Mouse (Mus musculus) midbrain, embryonic 10.5 days (tissue): ENCODE measurements at regions not wholly inside any gene's neighbourhood (a gene's known extent, or its start where the extent isn't known, plus 50 kb on each side); places are given as distances from the start of the nearest gene placed in this dataset.

Experiments used
- DNase-seq: peaks from one replicate; pipeline ENCODE4 v3.0.0-alpha.2; 2017; ENCODE audit warnings: low spot score
- H3K27ac ChIP-seq: fragments of 300-500 bp; sonication (generic); replicated peaks from 2 replicates; pipeline ENCODE4 v1.5.1; 2016; ENCODE audit warnings: mild to moderate bottlenecking
- H3K27me3 ChIP-seq: fragments of 300-500 bp; sonication (generic); 2 replicates; pipeline ENCODE4 v1.6.1; 2016; ENCODE audit warnings: low read depth, mild to moderate bottlenecking; ENCODE audit not compliant: poor library complexity, severe bottlenecking
- H3K36me3 ChIP-seq: fragments of 300-500 bp; sonication (generic); 2 replicates; pipeline ENCODE4 v1.6.1; 2016; ENCODE audit warnings: mild to moderate bottlenecking, moderate library complexity
- H3K4me1 ChIP-seq: fragments of 300-500 bp; sonication (generic); 2 replicates; pipeline ENCODE4 v1.6.1; 2016
- H3K4me3 ChIP-seq: fragments of 300-500 bp; sonication (generic); 2 replicates; pipeline ENCODE4 v1.5.1; 2016; ENCODE audit warnings: mild to moderate bottlenecking, moderate library complexity
- H3K9me3 ChIP-seq: fragments of 300-500 bp; sonication (generic); replicated peaks from 2 replicates; pipeline ENCODE4 v1.6.1; 2016; ENCODE audit warnings: mild to moderate bottlenecking
- WGBS: fragments of 180-500 bp; shearing (Covaris S2); methylation state at CpG from one replicate; pipeline ENCODE4 v1.1.7; 2016; 5-methylcytosine and 5-hydroxymethylcytosine counted together

GRCm38 (mm10) chr7:73307586-73308490 is 67.5 kb upstream of the Rgma start:
- 0 out of 2 replicates have a peak, but pooled peaks cover 4% of the 10 kb centered on the region for H3K27me3 ChIP-seq
- no peaks in the 10 kb centered on the region; the same call in 1 of the 2 replicates for H3K9me3 ChIP-seq
- WGBS, result 15% methylated on average over 13 of the region's 13 CpGs
- H3K4me3 ChIP-seq, result peak overlapping the region; percentile 5
- no peaks in the 10 kb centered on the region for H3K36me3 ChIP-seq
- DNase-seq, result peak; percentile 62
- H3K27ac ChIP-seq, result peak overlapping the region; percentile 84
- H3K4me1 ChIP-seq, result peaks cover 66% of the 10 kb centered on the region

- H3K27ac ChIP-seq, result peak overlapping the region; percentile 84
Measured at GRCm38 (mm10) chr7:73308981-73309380, 66.3 kb upstream of the Rgma start.

GRCm38 (mm10) chr7:73310056-73310455 is 65.3 kb upstream of the Rgma start:
- Histone ChIP-seq H3K4me3 (no peak overlapping the region), H3K27me3 (no peaks in the 10 kb centered on the region), H3K36me3 (no peaks in the 10 kb centered on the region), H3K27ac (peak overlapping the region; percentile 84; the same call in 1 of the 2 replicates), H3K9me3 (no peaks in the 10 kb centered on the region; the same call in 1 of the 2 replicates), H3K4me1 (peaks cover 50% of the 10 kb centered on the region)
- WGBS, result 99% methylated on average over 10 of the region's 10 CpGs
- no peak for DNase-seq

More at GRCm38 (mm10) chr7:73308981-73309380, 66.3 kb upstream of the Rgma start:
- H3K27me3 ChIP-seq, result no peaks in the 10 kb centered on the region
- 86% methylated on average over 7 of the region's 7 CpGs for WGBS
- no peak for DNase-seq
- peaks cover 58% of the 10 kb centered on the region for H3K4me1 ChIP-seq
- H3K9me3 ChIP-seq, result no peaks in the 10 kb centered on the region; the same call in 1 of the 2 replicates
- 0 out of 2 replicates have a peak overlapping the region, but pooled peaks have one; percentile 5 for H3K4me3 ChIP-seq
- no peaks in the 10 kb centered on the region for H3K36me3 ChIP-seq

- H3K4me3 ChIP-seq, result no peak overlapping the region
- no peaks in the 10 kb centered on the region for H3K36me3 ChIP-seq
- H3K27me3 ChIP-seq, result no peaks in the 10 kb centered on the region
- H3K9me3 ChIP-seq, result no peaks in the 10 kb centered on the region; the same call in 1 of the 2 replicates
- DNase-seq, result no peak
- peaks cover 50% of the 10 kb centered on the region for H3K4me1 ChIP-seq
- peak overlapping the region; percentile 84; the same call in 1 of the 2 replicates for H3K27ac ChIP-seq
- WGBS, result 96% methylated on average over 15 of the region's 15 CpGs
Measured at GRCm38 (mm10) chr7:73310581-73311136, 64.7 kb upstream of the Rgma start.

GRCm38 (mm10) chr7:73315555-73315954 is 59.8 kb upstream of the Rgma start:
- H3K4me1 ChIP-seq, result peaks cover 16% of the 10 kb centered on the region
- H3K4me3 ChIP-seq, result no peak overlapping the region
- 90% methylated on average over 3 of the region's 3 CpGs for WGBS
- H3K27me3 ChIP-seq, result no peaks in the 10 kb centered on the region
- no peaks in the 10 kb centered on the region for H3K36me3 ChIP-seq
- DNase-seq, result no peak
- 0 out of 2 replicates have a peak overlapping the region, but pooled peaks have one; percentile 14 for H3K27ac ChIP-seq
- no peaks in the 10 kb centered on the region; the same call in 1 of the 2 replicates for H3K9me3 ChIP-seq

GRCm38 (mm10) chr7:73317574-73317973 is 57.7 kb upstream of the Rgma start:
- WGBS, result 96% methylated on average over 4 of the region's 4 CpGs
- peaks cover 13% of the 10 kb centered on the region for H3K4me1 ChIP-seq
- DNase-seq, result no peak
- no peaks in the 10 kb centered on the region for H3K9me3 ChIP-seq
- H3K36me3 ChIP-seq, result no peaks in the 10 kb centered on the region
- H3K4me3 ChIP-seq, result no peak overlapping the region
- no peak overlapping the region for H3K27ac ChIP-seq
- H3K27me3 ChIP-seq, result no peaks in the 10 kb centered on the region

- peaks cover 13% of the 10 kb centered on the region for H3K4me1 ChIP-seq
- DNase-seq, result no peak
- H3K36me3 ChIP-seq, result no peaks in the 10 kb centered on the region
- no peak overlapping the region for H3K4me3 ChIP-seq
- H3K27me3 ChIP-seq, result no peaks in the 10 kb centered on the region
- 94% methylated on average over 6 of the region's 6 CpGs for WGBS
- H3K27ac ChIP-seq, result 0 out of 2 replicates have a peak overlapping the region, but pooled peaks have one; percentile 42
- no peaks in the 10 kb centered on the region for H3K9me3 ChIP-seq
Measured at GRCm38 (mm10) chr7:73319004-73319403, 56.3 kb upstream of the Rgma start.

GRCm38 (mm10) chr7:73319994-73320393 is 55.3 kb upstream of the Rgma start:
- 89% methylated on average over 7 of the region's 7 CpGs for WGBS
- Histone ChIP-seq H3K27me3 (no peaks in the 10 kb centered on the region), H3K36me3 (no peaks in the 10 kb centered on the region), H3K4me1 (peaks cover 11% of the 10 kb centered on the region), H3K9me3 (peaks cover 8% of the 10 kb centered on the region), H3K4me3 (no peak overlapping the region), H3K27ac (no peak overlapping the region)
- DNase-seq, result no peak

- H3K36me3 ChIP-seq, result 0 out of 2 replicates have a peak, but pooled peaks cover 2% of the 10 kb centered on the region
- 0 out of 2 replicates have a peak overlapping the region, but pooled peaks have one; percentile 35 for H3K27ac ChIP-seq
- H3K4me1 ChIP-seq, result 0 out of 2 replicates have a peak, but pooled peaks cover 2% of the 10 kb centered on the region
- H3K4me3 ChIP-seq, result no peak overlapping the region
- 92% methylated on average over 8 of the region's 8 CpGs for WGBS
- DNase-seq, result no peak
- H3K9me3 ChIP-seq, result peaks cover 10% of the 10 kb centered on the region
- no peaks in the 10 kb centered on the region for H3K27me3 ChIP-seq
Measured at GRCm38 (mm10) chr7:73322466-73323151, 52.7 kb upstream of the Rgma start.

- peaks cover 10% of the 10 kb centered on the region for H3K9me3 ChIP-seq
- peaks cover 11% of the 10 kb centered on the region for H3K4me1 ChIP-seq
- H3K27ac ChIP-seq, result no peak overlapping the region
- DNase-seq, result no peak
- 0 out of 2 replicates have a peak, but pooled peaks cover 2% of the 10 kb centered on the region for H3K36me3 ChIP-seq
- H3K27me3 ChIP-seq, result no peaks in the 10 kb centered on the region
- WGBS, result 53% methylated on average over 12 of the region's 12 CpGs
- H3K4me3 ChIP-seq, result no peak overlapping the region
Measured at GRCm38 (mm10) chr7:73323556-73323955, 51.8 kb upstream of the Rgma start.

GRCm38 (mm10) chr7:73325503-73325902 is 49.8 kb upstream of the Rgma start:
- no peak for DNase-seq

More at GRCm38 (mm10) chr7:73325503-73325902, 49.8 kb upstream of the Rgma start:
- Histone ChIP-seq H3K36me3 (0 out of 2 replicates have a peak, but pooled peaks cover 2% of the 10 kb centered on the region), H3K27ac (no peak overlapping the region), H3K4me3 (no peak overlapping the region), H3K27me3 (no peaks in the 10 kb centered on the region), H3K9me3 (peaks cover 10% of the 10 kb centered on the region), H3K4me1 (peaks cover 24% of the 10 kb centered on the region)
- 94% methylated on average over 5 of the region's 5 CpGs for WGBS
